Mouse (Mus musculus) bone marrow, adult 2 months (tissue): Measurements from ENCODE around the gene Gpd1l.

Experiments
- CTCF ChIP-seq: fragments of 200-500 bp; IDR thresholded peaks from 2 replicates; pipeline ENCODE4 v1.5.1; 2011; ENCODE audit warnings: low read length, control low read depth; ENCODE audit not compliant: control insufficient read depth, insufficient read depth
- POLR2A ChIP-seq: fragments of 200-500 bp; IDR thresholded peaks from 2 replicates; pipeline ENCODE4 v1.6.1; 2011; ENCODE audit warnings: low read depth, mild to moderate bottlenecking, control low read depth, low read length, borderline replicate concordance; ENCODE audit not compliant: control insufficient read depth

DNA sequence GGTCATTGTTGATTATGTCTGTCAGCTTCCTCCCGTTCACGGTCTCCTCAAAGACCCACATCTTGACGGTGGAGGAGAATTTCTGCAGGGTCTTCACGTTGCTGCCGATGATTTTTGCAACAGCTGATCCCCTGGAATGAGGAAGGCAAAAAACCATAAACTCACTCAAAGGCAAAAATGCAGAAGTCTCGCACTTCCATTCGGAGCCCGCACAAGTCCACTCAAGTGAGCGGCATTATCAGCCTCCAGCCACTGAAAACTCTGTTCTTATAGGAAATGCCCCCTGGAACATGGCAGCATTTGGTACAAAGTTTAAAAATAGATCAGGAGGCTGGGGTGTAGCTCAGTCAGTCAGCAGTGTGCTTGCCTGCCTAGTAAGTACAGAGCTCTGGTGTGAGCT lies 13.2 kb downstream of the Gpd1l start:
- TF ChIP-seq CTCF (no peak), POLR2A (no peak)
